Comparison of ENCODE assay signal across 15 mouse cellular contexts in genomic region chr5:30910481-30910880, GRCm38 (mm10). TPM values are rescaled to one million over a fixed set of nuclear protein-coding genes. Genes with fewer than 3 reads are reported as not detected.
DNase-seq lines count a peak whose midpoint lies in the region; ATAC-seq and TF ChIP-seq lines count a peak whose summit lies in the region.
"Had no signal": no experiment of that assay in that cellular context is flagged by ENCODE, and none has a peak within 500 bp of the region (broad histone marks: within the 10 kb centered on the region; RNA-seq: fewer than 3 reads in every experiment).

No protein-coding gene starts in this region.

- H3K9ac ChIP-seq in hindbrain, embryonic 12.5 days: no peak overlapping the region
- no peak overlapping the region for H3K9ac ChIP-seq in hindbrain, postnatal 0 days (replicated peaks; ENCODE audit: low read length)
- H3K9ac ChIP-seq in limb, embryonic 12.5 days (replicated peaks): no peak overlapping the region
- no peak overlapping the region for H3K9ac ChIP-seq in midbrain, embryonic 14.5 days (replicated peaks; ENCODE audit: low read length)

- no peaks in the 10 kb centered on the region for H3K9me3 ChIP-seq in hindbrain, embryonic 12.5 days (replicated peaks)
- H3K9me3 ChIP-seq in hindbrain, postnatal 0 days (ENCODE audit: low read length): no peaks in the 10 kb centered on the region
- no peaks in the 10 kb centered on the region for H3K9me3 ChIP-seq in embryonic facial prominence, embryonic 10.5 days
- no peaks in the 10 kb centered on the region for H3K9me3 ChIP-seq in limb, embryonic 12.5 days
- H3K9me3 ChIP-seq in midbrain, embryonic 14.5 days (ENCODE audit: control insufficient read depth, low read length): no peaks in the 10 kb centered on the region

- H3K4me1 ChIP-seq in hindbrain, embryonic 12.5 days: peaks cover 55% of the 10 kb centered on the region
- H3K4me1 ChIP-seq in hindbrain, postnatal 0 days (ENCODE audit: insufficient read depth, low read length): peaks cover 5% of the 10 kb centered on the region
- H3K4me1 ChIP-seq in embryonic facial prominence, embryonic 10.5 days: peaks cover 91% of the 10 kb centered on the region
- peaks cover 80% of the 10 kb centered on the region for H3K4me1 ChIP-seq in limb, embryonic 12.5 days (replicated peaks)
- peaks cover 19% of the 10 kb centered on the region; the same call in 1 of the 2 replicates for H3K4me1 ChIP-seq in midbrain, embryonic 14.5 days (ENCODE audit: control insufficient read depth, insufficient read depth, low read length)

- TF ChIP-seq CTCF in hindbrain, postnatal 0 days (IDR thresholded peaks at IDR 0.05; ENCODE audit: low read depth): no peak

- H3K36me3 ChIP-seq in hindbrain, embryonic 12.5 days: peaks cover 8% of the 10 kb centered on the region
- H3K36me3 ChIP-seq in hindbrain, postnatal 0 days (ENCODE audit: insufficient read depth, low read length): no peaks in the 10 kb centered on the region
- H3K36me3 ChIP-seq in embryonic facial prominence, embryonic 10.5 days (replicated peaks): peaks cover 8% of the 10 kb centered on the region
- H3K36me3 ChIP-seq in limb, embryonic 12.5 days: peaks cover 8% of the 10 kb centered on the region
- 0 out of 2 replicates have a peak, but pooled peaks cover 8% of the 10 kb centered on the region for H3K36me3 ChIP-seq in midbrain, embryonic 14.5 days (ENCODE audit: control insufficient read depth, insufficient read depth, low read length)

- H3K27me3 ChIP-seq in hindbrain, embryonic 12.5 days: no peaks in the 10 kb centered on the region
- H3K27me3 ChIP-seq in hindbrain, postnatal 0 days (ENCODE audit: insufficient read depth, low read length): no peaks in the 10 kb centered on the region
- H3K27me3 ChIP-seq in embryonic facial prominence, embryonic 10.5 days (replicated peaks; ENCODE audit: low read depth, poor library complexity, severe bottlenecking): no peaks in the 10 kb centered on the region
- H3K27me3 ChIP-seq in limb, embryonic 12.5 days: no peaks in the 10 kb centered on the region
- no peaks in the 10 kb centered on the region for H3K27me3 ChIP-seq in midbrain, embryonic 14.5 days (ENCODE audit: control insufficient read depth, insufficient read depth, low read length)

- peak overlapping the region; percentile 2; the same call in 1 of the 2 replicates for H3K27ac ChIP-seq in hindbrain, embryonic 12.5 days
- no peak overlapping the region for H3K27ac ChIP-seq in hindbrain, postnatal 0 days
- H3K27ac ChIP-seq in embryonic facial prominence, embryonic 10.5 days (replicated peaks): peak overlapping the region; percentile 89
- H3K27ac ChIP-seq in limb, embryonic 12.5 days: peak overlapping the region; percentile 99
- H3K27ac ChIP-seq in midbrain, embryonic 14.5 days (replicated peaks; ENCODE audit: low read depth, low read length): no peak overlapping the region

- no peak for ATAC-seq in hindbrain, embryonic 12.5 days (ENCODE audit: low FRiP score)
- ATAC-seq in hindbrain, postnatal 0 days: no peak
- no peak for ATAC-seq in limb, embryonic 12.5 days (ENCODE audit: insufficient number of reproducible peaks, insufficient read depth, low FRiP score, low TSS enrichment, low read depth)
- no peak for ATAC-seq in midbrain, embryonic 14.5 days (ENCODE audit: low FRiP score, low TSS enrichment)

- H3K4me3 ChIP-seq in hindbrain, embryonic 12.5 days: no peak overlapping the region
- H3K4me3 ChIP-seq in hindbrain, postnatal 0 days (ENCODE audit: low read length): no peak overlapping the region
- no peak overlapping the region for H3K4me3 ChIP-seq in embryonic facial prominence, embryonic 10.5 days
- H3K4me3 ChIP-seq in limb, embryonic 12.5 days (replicated peaks): no peak overlapping the region
- H3K4me3 ChIP-seq in midbrain, embryonic 14.5 days (replicated peaks; ENCODE audit: low read depth, low read length): no peak overlapping the region
- H3K4me3 ChIP-seq: erythroblast, embryonic 14.5 days had no signal

- DNase-seq in hindbrain, postnatal 0 days (ENCODE audit: low spot score): no peak
- DNase-seq in 3134 (ENCODE audit: extremely low read depth, insufficient read length, low spot score): peak; percentile 75
- no peak for DNase-seq in embryonic facial prominence, embryonic 10.5 days (ENCODE audit: low spot score)
- no peak for DNase-seq in midbrain, embryonic 14.5 days
- DNase-seq in Muller cell, postnatal 12 days (ENCODE audit: inconsistent ontology term): no peak
- no peak for DNase-seq in ovary, adult 18-20 months (ENCODE audit: low spot score)
- DNase-seq: cerebellum, adult 2 months; gastrocnemius, postnatal 10 days; kidney, postnatal 14 days; lung, postnatal 36 days; spleen, adult 18-20 months had no signal

- no peak overlapping the region for H3K4me2 ChIP-seq in hindbrain, embryonic 12.5 days (replicated peaks)
- H3K4me2 ChIP-seq in hindbrain, postnatal 0 days (ENCODE audit: low read depth, low read length): no peak overlapping the region
- peak overlapping the region; percentile 20; the same call in 1 of the 2 replicates for H3K4me2 ChIP-seq in limb, embryonic 12.5 days
- H3K4me2 ChIP-seq in midbrain, embryonic 14.5 days (ENCODE audit: low read length): no peak overlapping the region

RNA-seq across cellular contexts. Expression of gene Emilin1, which starts 2.7 kb away (rescaled TPM):
- polyA plus RNA-seq in hindbrain, embryonic 12.5 days (2016; fragmentation: Nextera tagmentation; extraction: Ambion mirVana): 121 and 122 TPM in 2 replicates
- total RNA-seq in hindbrain, postnatal 0 days (2014; rRNA removed): 8.1 and 9.3 TPM in 2 replicates
- 10.3 and 10.5 TPM in 2 replicates for polyA plus RNA-seq in hindbrain, postnatal 0 days (2015; fragmentation: Nextera tagmentation; extraction: Ambion mirVana)
- polyA plus RNA-seq in embryonic facial prominence, embryonic 10.5 days (2016; fragmentation: Nextera tagmentation; extraction: Ambion mirVana): 158 and 162 TPM in 2 replicates
- polyA plus RNA-seq in limb, embryonic 12.5 days (2016; fragmentation: Nextera tagmentation; extraction: Ambion mirVana): 221 and 225 TPM in 2 replicates
- 3.7 and 11.2 TPM in 2 replicates for polyA plus RNA-seq in midbrain, embryonic 14.5 days (2014; fragmentation: Nextera tagmentation; extraction: Ambion mirVana)

RNA-seq across cellular contexts. Expression of gene Ost4, which starts 2.9 kb away (rescaled TPM):
- 256 and 303 TPM in 2 replicates for polyA plus RNA-seq in hindbrain, embryonic 12.5 days (2016; fragmentation: Nextera tagmentation; extraction: Ambion mirVana)
- 109 and 179 TPM in 2 replicates for total RNA-seq in hindbrain, postnatal 0 days (2014; rRNA removed)
- polyA plus RNA-seq in hindbrain, postnatal 0 days (2015; fragmentation: Nextera tagmentation; extraction: Ambion mirVana): 224 and 236 TPM in 2 replicates
- 399 and 407 TPM in 2 replicates for polyA plus RNA-seq in embryonic facial prominence, embryonic 10.5 days (2016; fragmentation: Nextera tagmentation; extraction: Ambion mirVana)
- 351 and 355 TPM in 2 replicates for polyA plus RNA-seq in limb, embryonic 12.5 days (2016; fragmentation: Nextera tagmentation; extraction: Ambion mirVana)
- polyA plus RNA-seq in midbrain, embryonic 14.5 days (2014; fragmentation: Nextera tagmentation; extraction: Ambion mirVana): 246 and 266 TPM in 2 replicates

RNA-seq across cellular contexts. Expression of gene Khk, which starts 10.8 kb away (rescaled TPM):
- polyA plus RNA-seq in hindbrain, embryonic 12.5 days (2016; fragmentation: Nextera tagmentation; extraction: Ambion mirVana): 5.6 and 7.1 TPM in 2 replicates
- 3.0 and 14.6 TPM in 2 replicates for total RNA-seq in hindbrain, postnatal 0 days (2014; rRNA removed)
- polyA plus RNA-seq in hindbrain, postnatal 0 days (2015; fragmentation: Nextera tagmentation; extraction: Ambion mirVana): 16.5 and 17.4 TPM in 2 replicates
- 8.1 and 9.9 TPM in 2 replicates for polyA plus RNA-seq in embryonic facial prominence, embryonic 10.5 days (2016; fragmentation: Nextera tagmentation; extraction: Ambion mirVana)
- polyA plus RNA-seq in limb, embryonic 12.5 days (2016; fragmentation: Nextera tagmentation; extraction: Ambion mirVana): 11.7 and 14.6 TPM in 2 replicates
- polyA plus RNA-seq in midbrain, embryonic 14.5 days (2014; fragmentation: Nextera tagmentation; extraction: Ambion mirVana): 7.0 and 7.4 TPM in 2 replicates

RNA-seq across cellular contexts. Expression of gene Agbl5, which starts 22.0 kb away (rescaled TPM):
- 32.4 and 36.9 TPM in 2 replicates for polyA plus RNA-seq in hindbrain, embryonic 12.5 days (2016; fragmentation: Nextera tagmentation; extraction: Ambion mirVana)
- 58.7 and 61.8 TPM in 2 replicates for total RNA-seq in hindbrain, postnatal 0 days (2014; rRNA removed)
- polyA plus RNA-seq in hindbrain, postnatal 0 days (2015; fragmentation: Nextera tagmentation; extraction: Ambion mirVana): 14.9 and 18.0 TPM in 2 replicates
- 21.8 and 26.9 TPM in 2 replicates for polyA plus RNA-seq in embryonic facial prominence, embryonic 10.5 days (2016; fragmentation: Nextera tagmentation; extraction: Ambion mirVana)
- polyA plus RNA-seq in limb, embryonic 12.5 days (2016; fragmentation: Nextera tagmentation; extraction: Ambion mirVana): 35.8 and 42.0 TPM in 2 replicates
- 25.9 and 27.8 TPM in 2 replicates for polyA plus RNA-seq in midbrain, embryonic 14.5 days (2014; fragmentation: Nextera tagmentation; extraction: Ambion mirVana)

RNA-seq across cellular contexts. Expression of gene Cgref1, which starts 34.9 kb away (rescaled TPM):
- 12.4 and 14.2 TPM in 2 replicates for polyA plus RNA-seq in hindbrain, embryonic 12.5 days (2016; fragmentation: Nextera tagmentation; extraction: Ambion mirVana)
- 114 and 153 TPM in 2 replicates for total RNA-seq in hindbrain, postnatal 0 days (2014; rRNA removed)
- 77.4 and 88.0 TPM in 2 replicates for polyA plus RNA-seq in hindbrain, postnatal 0 days (2015; fragmentation: Nextera tagmentation; extraction: Ambion mirVana)
- 2.2 and 3.2 TPM in 2 replicates for polyA plus RNA-seq in embryonic facial prominence, embryonic 10.5 days (2016; fragmentation: Nextera tagmentation; extraction: Ambion mirVana)
- 4.1 and 4.4 TPM in 2 replicates for polyA plus RNA-seq in limb, embryonic 12.5 days (2016; fragmentation: Nextera tagmentation; extraction: Ambion mirVana)
- 43.0 and 55.3 TPM in 2 replicates for polyA plus RNA-seq in midbrain, embryonic 14.5 days (2014; fragmentation: Nextera tagmentation; extraction: Ambion mirVana)
- total RNA-seq: monocyte, adult 5-6 weeks had no signal
- polyA plus RNA-seq: erythroblast, embryonic 14.5 days had no signal

Comparison
In these comparisons a context has a peak if more than half of its experiments do, and no peak if none do; other contexts are left out.
1. H3K27ac ChIP-seq: peak in hindbrain, embryonic 12.5 days (single experiment), embryonic facial prominence, embryonic 10.5 days (single experiment) and limb, embryonic 12.5 days (single experiment); none in hindbrain, postnatal 0 days (single experiment) and midbrain, embryonic 14.5 days (single experiment).